Mouse (Mus musculus): ENCODE measurements around the gene Exosc6. TPM values are rescaled to one million over a fixed set of nuclear protein-coding genes. Genes with fewer than 3 reads are reported as not detected.
"Not testable (repeated sequence)": the region's sequence is repeated elsewhere in the genome, so short reads cannot be mapped to it uniquely, and the experiment has no call there.

Gene Exosc6
- total and polyA plus RNA-seq, 2 experiments = not detected

- H3K9ac ChIP-seq (ENCODE audit: low read depth, low read length) = no peak overlapping the region
- H3K27me3 ChIP-seq (ENCODE audit: control insufficient read depth, insufficient read depth, low read length) = no peaks in the 10 kb centered on the region
- TF ChIP-seq CTCF (IDR thresholded peaks at IDR 0.05; ENCODE audit: low read depth, low read length) (no peak), POLR2A (IDR thresholded peaks at IDR 0.05; ENCODE audit: extremely low read depth, insufficient read depth, low read length) (no peak)
- H3K36me3 ChIP-seq (ENCODE audit: control insufficient read depth, insufficient read depth, low read length) = no peaks in the 10 kb centered on the region
- 66% methylated on average over 2 of the region's 2 CpGs for WGBS
- no peak overlapping the region for H3K4me3 ChIP-seq (ENCODE audit: insufficient read depth, low read depth, low read length)
- H3K79me2 ChIP-seq (ENCODE audit: control insufficient read depth, insufficient read depth, low read length) = no peaks in the 10 kb centered on the region
- DNase-seq (ENCODE audit: extremely low read depth, low read depth, low spot score) = no peak
- H3K27ac ChIP-seq (replicated peaks; ENCODE audit: insufficient read depth, low read depth, low read length) = no peak overlapping the region
- H3K4me1 ChIP-seq (ENCODE audit: control insufficient read depth, insufficient read depth, low read length) = 0 out of 2 replicates have a peak, but pooled peaks cover 2% of the 10 kb centered on the region
Measured at GRCm38 (mm10) chr8:111062893-111063292, 6.8 kb downstream of the Exosc6 start.

GRCm38 (mm10) chr8:111066308-111066707 lies 10.2 kb downstream of the Exosc6 start:
- Histone ChIP-seq H3K27ac (replicated peaks; ENCODE audit: insufficient read depth, low read depth, low read length) (no peak overlapping the region), H3K4me1 (ENCODE audit: control insufficient read depth, insufficient read depth, low read length) (0 out of 2 replicates have a peak, but pooled peaks cover 2% of the 10 kb centered on the region), H3K36me3 (ENCODE audit: control insufficient read depth, insufficient read depth, low read length) (no peaks in the 10 kb centered on the region), H3K79me2 (ENCODE audit: control insufficient read depth, insufficient read depth, low read length) (no peaks in the 10 kb centered on the region), H3K9ac (ENCODE audit: low read depth, low read length) (no peak overlapping the region), H3K27me3 (ENCODE audit: control insufficient read depth, insufficient read depth, low read length) (no peaks in the 10 kb centered on the region), H3K4me3 (ENCODE audit: insufficient read depth, low read depth, low read length) (no peak overlapping the region)
- 66% methylated on average over 4 of the region's 4 CpGs for WGBS
- DNase-seq (ENCODE audit: extremely low read depth, low read depth, low spot score) = no peak
- TF ChIP-seq CTCF (IDR thresholded peaks at IDR 0.05; ENCODE audit: low read depth, low read length) = no peak
- TF ChIP-seq POLR2A (IDR thresholded peaks at IDR 0.05; ENCODE audit: extremely low read depth, insufficient read depth, low read length) = no peak

GRCm38 (mm10) chr8:111067439-111067838 lies 11.3 kb downstream of the Exosc6 start:
- WGBS = 36% methylated on average over 10 of the region's 10 CpGs
- no peak for DNase-seq (ENCODE audit: extremely low read depth, low read depth, low spot score)
- H3K79me2 ChIP-seq (ENCODE audit: control insufficient read depth, insufficient read depth, low read length) = no peaks in the 10 kb centered on the region
- no peak overlapping the region for H3K4me3 ChIP-seq (ENCODE audit: insufficient read depth, low read depth, low read length)
- H3K9ac ChIP-seq (ENCODE audit: low read depth, low read length) = no peak overlapping the region
- no peak for TF ChIP-seq POLR2A (IDR thresholded peaks at IDR 0.05; ENCODE audit: extremely low read depth, insufficient read depth, low read length)
- no peak for TF ChIP-seq CTCF (IDR thresholded peaks at IDR 0.05; ENCODE audit: low read depth, low read length)
- no peaks in the 10 kb centered on the region for H3K4me1 ChIP-seq (ENCODE audit: control insufficient read depth, insufficient read depth, low read length)
- H3K36me3 ChIP-seq (ENCODE audit: control insufficient read depth, insufficient read depth, low read length) = no peaks in the 10 kb centered on the region
- H3K27ac ChIP-seq (replicated peaks; ENCODE audit: insufficient read depth, low read depth, low read length) = no peak overlapping the region
- H3K27me3 ChIP-seq (ENCODE audit: control insufficient read depth, insufficient read depth, low read length) = no peaks in the 10 kb centered on the region

GRCm38 (mm10) chr8:111068660-111069059 lies 12.5 kb downstream of the Exosc6 start:
- not testable (repeated sequence) for H3K36me3 ChIP-seq (ENCODE audit: control insufficient read depth, insufficient read depth, low read length); H3K4me3 ChIP-seq (ENCODE audit: insufficient read depth, low read depth, low read length); H3K9ac ChIP-seq (ENCODE audit: low read depth, low read length); DNase-seq (ENCODE audit: extremely low read depth, low read depth, low spot score); H3K27ac ChIP-seq (replicated peaks; ENCODE audit: insufficient read depth, low read depth, low read length); H3K79me2 ChIP-seq (ENCODE audit: control insufficient read depth, insufficient read depth, low read length); H3K4me1 ChIP-seq (ENCODE audit: control insufficient read depth, insufficient read depth, low read length); H3K27me3 ChIP-seq (ENCODE audit: control insufficient read depth, insufficient read depth, low read length)
- 94% methylated on average over 9 of the region's 9 CpGs for WGBS

GRCm38 (mm10) chr8:111075926-111076325 lies 19.8 kb downstream of the Exosc6 start:
- no peak overlapping the region for H3K27ac ChIP-seq (replicated peaks; ENCODE audit: insufficient read depth, low read depth, low read length)
- no peaks in the 10 kb centered on the region for H3K27me3 ChIP-seq (ENCODE audit: control insufficient read depth, insufficient read depth, low read length)
- 92% methylated on average over 3 of the region's 3 CpGs for WGBS
- H3K9ac ChIP-seq (ENCODE audit: low read depth, low read length) = no peak overlapping the region
- no peak for TF ChIP-seq CTCF (IDR thresholded peaks at IDR 0.05; ENCODE audit: low read depth, low read length)
- no peak for TF ChIP-seq POLR2A (IDR thresholded peaks at IDR 0.05; ENCODE audit: extremely low read depth, insufficient read depth, low read length)
- no peaks in the 10 kb centered on the region for H3K79me2 ChIP-seq (ENCODE audit: control insufficient read depth, insufficient read depth, low read length)
- no peak overlapping the region for H3K4me3 ChIP-seq (ENCODE audit: insufficient read depth, low read depth, low read length)
- H3K36me3 ChIP-seq (ENCODE audit: control insufficient read depth, insufficient read depth, low read length) = no peaks in the 10 kb centered on the region
- DNase-seq (ENCODE audit: extremely low read depth, low read depth, low spot score) = no peak
- peaks cover 3% of the 10 kb centered on the region; the same call in 1 of the 2 replicates for H3K4me1 ChIP-seq (ENCODE audit: control insufficient read depth, insufficient read depth, low read length)

GRCm38 (mm10) chr8:111079461-111079860 lies 23.3 kb downstream of the Exosc6 start:
- H3K4me3 ChIP-seq (ENCODE audit: insufficient read depth, low read depth, low read length) = no peak overlapping the region
- no peaks in the 10 kb centered on the region for H3K79me2 ChIP-seq (ENCODE audit: control insufficient read depth, insufficient read depth, low read length)
- no peaks in the 10 kb centered on the region for H3K36me3 ChIP-seq (ENCODE audit: control insufficient read depth, insufficient read depth, low read length)
- H3K27ac ChIP-seq (replicated peaks; ENCODE audit: insufficient read depth, low read depth, low read length) = no peak overlapping the region
- no peak overlapping the region for H3K9ac ChIP-seq (ENCODE audit: low read depth, low read length)
- H3K4me1 ChIP-seq (ENCODE audit: control insufficient read depth, insufficient read depth, low read length) = peaks cover 3% of the 10 kb centered on the region; the same call in 1 of the 2 replicates
- DNase-seq (ENCODE audit: extremely low read depth, low read depth, low spot score) = peak; percentile 67
- 11% methylated on average over 5 of the region's 5 CpGs for WGBS
- no peaks in the 10 kb centered on the region for H3K27me3 ChIP-seq (ENCODE audit: control insufficient read depth, insufficient read depth, low read length)
- no peak for TF ChIP-seq POLR2A (IDR thresholded peaks at IDR 0.05; ENCODE audit: extremely low read depth, insufficient read depth, low read length)
- no peak for TF ChIP-seq CTCF (IDR thresholded peaks at IDR 0.05; ENCODE audit: low read depth, low read length)
